Mouse (Mus musculus) left cerebral cortex, adult 9 months (tissue): Measurements from ENCODE around the gene A830031A19Rik.
A peak's percentile ranks its signal among the peaks of the same experiment; 100 is the strongest.

ENCODE experiments used
- DNase-seq, 2 experiments: peaks; one replicate each; pipeline ENCODE4 v3.0.0; 2022; ENCODE audit warnings: low spot score in 2 of 2

Gene A830031A19Rik

GRCm38 (mm10) chr11:24095656-24096353, 21.0 kb upstream of the A830031A19Rik start:
- DNase-seq = no peak

- no peak for DNase-seq
Measured at GRCm38 (mm10) chr11:24095236-24095635, 20.4 kb upstream of the A830031A19Rik start.

- DNase-seq = no peak
Measured at GRCm38 (mm10) chr11:24094086-24094487, 19.2 kb upstream of the A830031A19Rik start.

- no peak for DNase-seq
Measured at GRCm38 (mm10) chr11:24092618-24093017, 17.8 kb upstream of the A830031A19Rik start.

- no peak for DNase-seq
Measured at GRCm38 (mm10) chr11:24091393-24092080, 16.7 kb upstream of the A830031A19Rik start.

- no peak for DNase-seq
Measured at GRCm38 (mm10) chr11:24090443-24090842, 15.6 kb upstream of the A830031A19Rik start.

GRCm38 (mm10) chr11:24087069-24087468, 12.2 kb upstream of the A830031A19Rik start:
- no peak for DNase-seq

- DNase-seq = no peak
Measured at GRCm38 (mm10) chr11:24085986-24086385, 11.1 kb upstream of the A830031A19Rik start.

GRCm38 (mm10) chr11:24084590-24084989, 9.7 kb upstream of the A830031A19Rik start:
- no peak for DNase-seq

- no peak for DNase-seq
Measured at GRCm38 (mm10) chr11:24084077-24084476, 9.2 kb upstream of the A830031A19Rik start.

GRCm38 (mm10) chr11:24083423-24083822, 8.6 kb upstream of the A830031A19Rik start:
- no peak for DNase-seq

GRCm38 (mm10) chr11:24083076-24083405, 8.2 kb upstream of the A830031A19Rik start:
- DNase-seq = no peak

- no peak for DNase-seq
Measured at GRCm38 (mm10) chr11:24082385-24083075, 7.7 kb upstream of the A830031A19Rik start.

- no peak for DNase-seq
Measured at GRCm38 (mm10) chr11:24081687-24082384, 7.0 kb upstream of the A830031A19Rik start.

GRCm38 (mm10) chr11:24081016-24081686, 6.3 kb upstream of the A830031A19Rik start:
- peak in 1 of 2 experiments; percentile 77 for DNase-seq

- DNase-seq = no peak
Measured at GRCm38 (mm10) chr11:24080541-24080940, 5.7 kb upstream of the A830031A19Rik start.

- no peak for DNase-seq
Measured at GRCm38 (mm10) chr11:24079392-24080391, 4.8 kb upstream of the A830031A19Rik start.

- DNase-seq = no peak
Measured at GRCm38 (mm10) chr11:24078706-24079316, 4.0 kb upstream of the A830031A19Rik start.

GRCm38 (mm10) chr11:24077795-24078705, 3.2 kb upstream of the A830031A19Rik start, which contains the start of gene Bcl11a:
Gene Bcl11a (plus strand): TSS chr11:24078056.
- no peak for DNase-seq
